Comparison of ENCODE assay signal across 25 mouse cellular contexts in genomic region chr10:64671469-64671868, GRCm38 (mm10).
"Had no signal": no experiment of that assay in that cellular context is flagged by ENCODE, and none has a peak within 500 bp of the region (broad histone marks: within the 10 kb centered on the region; RNA-seq: fewer than 3 reads in every experiment).

No protein-coding gene starts in this region.

- H3K4me2 ChIP-seq: embryonic facial prominence, embryonic 12.5 days; embryonic facial prominence, embryonic 13.5 days; embryonic facial prominence, embryonic 15.5 days; forebrain, embryonic 12.5 days; forebrain, embryonic 13.5 days; forebrain, embryonic 15.5 days had no signal

- DNase-seq: cerebellum, adult 9-11 months; cerebellum, postnatal 10 days; cerebellum, postnatal 14 days; cerebellum, postnatal 25 days; cerebellum, postnatal 36 days; embryo, embryonic 11 days; forebrain, postnatal 0 days; gastrocnemius, adult 2 months; gastrocnemius, postnatal 10 days; gastrocnemius, postnatal 14 days; gastrocnemius, postnatal 25 days; gastrocnemius, postnatal 36 days; heart, adult 11 months; heart, adult 18-20 months; heart, adult 2 months had no signal

- H3K4me1 ChIP-seq: embryonic facial prominence, embryonic 10.5 days; embryonic facial prominence, embryonic 12.5 days; embryonic facial prominence, embryonic 13.5 days; embryonic facial prominence, embryonic 15.5 days; forebrain, embryonic 12.5 days; forebrain, embryonic 13.5 days; forebrain, embryonic 15.5 days; heart, embryonic 10.5 days had no signal

- H3K9ac ChIP-seq: embryonic facial prominence, embryonic 12.5 days; embryonic facial prominence, embryonic 13.5 days; embryonic facial prominence, embryonic 15.5 days; forebrain, embryonic 12.5 days; forebrain, embryonic 13.5 days; forebrain, embryonic 15.5 days; forebrain, postnatal 0 days had no signal

- H3K27ac ChIP-seq: embryonic facial prominence, embryonic 10.5 days; embryonic facial prominence, embryonic 12.5 days; embryonic facial prominence, embryonic 13.5 days; embryonic facial prominence, embryonic 15.5 days; forebrain, embryonic 10.5 days; forebrain, embryonic 12.5 days; forebrain, embryonic 13.5 days; forebrain, embryonic 15.5 days; gastrocnemius, adult 2 months; heart, adult 2 months; heart, embryonic 10.5 days had no signal

- H3K36me3 ChIP-seq: embryonic facial prominence, embryonic 10.5 days; embryonic facial prominence, embryonic 12.5 days; embryonic facial prominence, embryonic 13.5 days; embryonic facial prominence, embryonic 15.5 days; forebrain, embryonic 10.5 days; forebrain, embryonic 12.5 days; forebrain, embryonic 15.5 days; heart, embryonic 10.5 days had no signal

- H3K9me3 ChIP-seq: embryonic facial prominence, embryonic 10.5 days; embryonic facial prominence, embryonic 12.5 days; embryonic facial prominence, embryonic 13.5 days; embryonic facial prominence, embryonic 15.5 days; forebrain, embryonic 10.5 days; forebrain, embryonic 12.5 days; forebrain, embryonic 13.5 days; forebrain, embryonic 15.5 days; heart, embryonic 10.5 days had no signal

- H3K27me3 ChIP-seq: embryonic facial prominence, embryonic 12.5 days; embryonic facial prominence, embryonic 13.5 days; embryonic facial prominence, embryonic 15.5 days; forebrain, embryonic 12.5 days; forebrain, embryonic 13.5 days; forebrain, embryonic 15.5 days had no signal

- H3K4me3 ChIP-seq: embryonic facial prominence, embryonic 10.5 days; embryonic facial prominence, embryonic 12.5 days; embryonic facial prominence, embryonic 13.5 days; embryonic facial prominence, embryonic 15.5 days; erythroblast, embryonic 14.5 days; forebrain, embryonic 10.5 days; forebrain, embryonic 12.5 days; forebrain, embryonic 13.5 days; forebrain, embryonic 15.5 days; gastrocnemius, adult 2 months; heart, adult 2 months; heart, embryonic 10.5 days had no signal
